Mouse (Mus musculus): ENCODE measurements at regions not wholly inside any gene's neighbourhood (a gene's known extent, or its start where the extent isn't known, plus 50 kb on each side); places are given as distances from the start of the nearest gene placed in this dataset.

- no peak for TF ChIP-seq POLR2A (IDR thresholded peaks at IDR 0.05; ENCODE audit: insufficient read depth, low read length)
- TF ChIP-seq EP300 (IDR thresholded peaks at IDR 0.05; ENCODE audit: insufficient read depth, low read depth, low read length) = no peak
- TF ChIP-seq CTCF (IDR thresholded peaks at IDR 0.05; ENCODE audit: low read depth, low read length) = no peak
- Histone ChIP-seq H3K4me1 (ENCODE audit: control insufficient read depth, insufficient read depth, low read length) (no peaks in the 10 kb centered on the region), H3K4me3 (ENCODE audit: low read depth, low read length) (no peak overlapping the region), H3K9ac (ENCODE audit: low read depth, poor library complexity, severe bottlenecking) (no peak overlapping the region), H3K27ac (ENCODE audit: insufficient read depth, low read length) (no peak overlapping the region), H3K36me3 (ENCODE audit: control insufficient read depth, insufficient read depth, low read length, poor library complexity, severe bottlenecking) (no peaks in the 10 kb centered on the region), H3K27me3 (ENCODE audit: control insufficient read depth, insufficient read depth, low read length, poor library complexity, severe bottlenecking) (no peaks in the 10 kb centered on the region), H3K9me3 (replicated peaks; ENCODE audit: control insufficient read depth, insufficient read depth, low read length, poor library complexity, severe bottlenecking) (no peaks in the 10 kb centered on the region)
These were observed 252.0 kb upstream of the Prkcq start for GRCm38 (mm10) chr2:10919955-10920354.

GRCm38 (mm10) chr2:10920686-10921485 lies 251.0 kb upstream of the Prkcq start:
- no peak overlapping the region for H3K27ac ChIP-seq (ENCODE audit: insufficient read depth, low read length)
- H3K4me1 ChIP-seq (ENCODE audit: control insufficient read depth, insufficient read depth, low read length) = no peaks in the 10 kb centered on the region
- no peaks in the 10 kb centered on the region for H3K36me3 ChIP-seq (ENCODE audit: control insufficient read depth, insufficient read depth, low read length, poor library complexity, severe bottlenecking)
- H3K27me3 ChIP-seq (ENCODE audit: control insufficient read depth, insufficient read depth, low read length, poor library complexity, severe bottlenecking) = no peaks in the 10 kb centered on the region
- H3K4me3 ChIP-seq (ENCODE audit: low read depth, low read length) = no peak overlapping the region
- H3K9me3 ChIP-seq (replicated peaks; ENCODE audit: control insufficient read depth, insufficient read depth, low read length, poor library complexity, severe bottlenecking) = no peaks in the 10 kb centered on the region
- TF ChIP-seq CTCF (IDR thresholded peaks at IDR 0.05; ENCODE audit: low read depth, low read length) (no peak), POLR2A (IDR thresholded peaks at IDR 0.05; ENCODE audit: insufficient read depth, low read length) (no peak), EP300 (IDR thresholded peaks at IDR 0.05; ENCODE audit: insufficient read depth, low read depth, low read length) (no peak)
- no peak overlapping the region for H3K9ac ChIP-seq (ENCODE audit: low read depth, poor library complexity, severe bottlenecking)

- Histone ChIP-seq H3K36me3 (ENCODE audit: control insufficient read depth, insufficient read depth, low read length, poor library complexity, severe bottlenecking) (no peaks in the 10 kb centered on the region), H3K27ac (ENCODE audit: insufficient read depth, low read length) (no peak overlapping the region), H3K27me3 (ENCODE audit: control insufficient read depth, insufficient read depth, low read length, poor library complexity, severe bottlenecking) (no peaks in the 10 kb centered on the region), H3K9me3 (replicated peaks; ENCODE audit: control insufficient read depth, insufficient read depth, low read length, poor library complexity, severe bottlenecking) (no peaks in the 10 kb centered on the region), H3K4me1 (ENCODE audit: control insufficient read depth, insufficient read depth, low read length) (no peaks in the 10 kb centered on the region), H3K9ac (ENCODE audit: low read depth, poor library complexity, severe bottlenecking) (no peak overlapping the region), H3K4me3 (ENCODE audit: low read depth, low read length) (no peak overlapping the region)
- TF ChIP-seq CTCF (IDR thresholded peaks at IDR 0.05; ENCODE audit: low read depth, low read length) = no peak
- TF ChIP-seq POLR2A (IDR thresholded peaks at IDR 0.05; ENCODE audit: insufficient read depth, low read length) = no peak
- TF ChIP-seq EP300 (IDR thresholded peaks at IDR 0.05; ENCODE audit: insufficient read depth, low read depth, low read length) = no peak
These were observed 250.1 kb upstream of the Prkcq start for GRCm38 (mm10) chr2:10921486-10922450.

GRCm38 (mm10) chr2:10923984-10924383 lies 247.9 kb upstream of the Prkcq start:
- Histone ChIP-seq H3K4me1 (ENCODE audit: control insufficient read depth, insufficient read depth, low read length) (no peaks in the 10 kb centered on the region), H3K4me3 (ENCODE audit: low read depth, low read length) (no peak overlapping the region), H3K36me3 (ENCODE audit: control insufficient read depth, insufficient read depth, low read length, poor library complexity, severe bottlenecking) (no peaks in the 10 kb centered on the region), H3K27me3 (ENCODE audit: control insufficient read depth, insufficient read depth, low read length, poor library complexity, severe bottlenecking) (no peaks in the 10 kb centered on the region), H3K9ac (ENCODE audit: low read depth, poor library complexity, severe bottlenecking) (no peak overlapping the region), H3K9me3 (replicated peaks; ENCODE audit: control insufficient read depth, insufficient read depth, low read length, poor library complexity, severe bottlenecking) (no peaks in the 10 kb centered on the region), H3K27ac (ENCODE audit: insufficient read depth, low read length) (no peak overlapping the region)
- TF ChIP-seq CTCF (IDR thresholded peaks at IDR 0.05; ENCODE audit: low read depth, low read length) = no peak
- no peak for TF ChIP-seq POLR2A (IDR thresholded peaks at IDR 0.05; ENCODE audit: insufficient read depth, low read length)
- TF ChIP-seq EP300 (IDR thresholded peaks at IDR 0.05; ENCODE audit: insufficient read depth, low read depth, low read length) = no peak

GRCm38 (mm10) chr2:10925361-10925760 lies 246.5 kb upstream of the Prkcq start:
- Histone ChIP-seq H3K9ac (ENCODE audit: low read depth, poor library complexity, severe bottlenecking) (no peak overlapping the region), H3K4me1 (ENCODE audit: control insufficient read depth, insufficient read depth, low read length) (no peaks in the 10 kb centered on the region), H3K27ac (ENCODE audit: insufficient read depth, low read length) (no peak overlapping the region), H3K36me3 (ENCODE audit: control insufficient read depth, insufficient read depth, low read length, poor library complexity, severe bottlenecking) (no peaks in the 10 kb centered on the region), H3K9me3 (replicated peaks; ENCODE audit: control insufficient read depth, insufficient read depth, low read length, poor library complexity, severe bottlenecking) (no peaks in the 10 kb centered on the region), H3K27me3 (ENCODE audit: control insufficient read depth, insufficient read depth, low read length, poor library complexity, severe bottlenecking) (no peaks in the 10 kb centered on the region), H3K4me3 (ENCODE audit: low read depth, low read length) (no peak overlapping the region)
- TF ChIP-seq CTCF (IDR thresholded peaks at IDR 0.05; ENCODE audit: low read depth, low read length) = no peak
- no peak for TF ChIP-seq EP300 (IDR thresholded peaks at IDR 0.05; ENCODE audit: insufficient read depth, low read depth, low read length)
- TF ChIP-seq POLR2A (IDR thresholded peaks at IDR 0.05; ENCODE audit: insufficient read depth, low read length) = no peak
